Mouse (Mus musculus) adrenal gland, adult 10 weeks (tissue): Measurements from ENCODE around the gene Wnk2. TPM values are rescaled to one million over a fixed set of nuclear protein-coding genes. Genes with fewer than 3 reads are reported as not detected.

Experiments used
- polyA plus RNA-seq: library from polyadenylated mRNA; stranded (reverse); fragments of 350-450 nt; fragmentation: Illumina TruSeq; extraction: RNeasy Lipid Tissue Mini Kit (QIAGEN cat#74804); gene quantifications from one replicate; pipeline ENCODE4 v1.2.3, GENCODE M21; 2014; ENCODE audit warnings: low read depth, low replicate concordance

Gene Wnk2
- 0.12 TPM for polyA plus RNA-seq

GRCm38 (mm10) chr13:49147858-49148226 lies at the start of gene Wnk2:
TSS of gene Wnk2 (minus strand) at chr13:49148014.

DNA sequence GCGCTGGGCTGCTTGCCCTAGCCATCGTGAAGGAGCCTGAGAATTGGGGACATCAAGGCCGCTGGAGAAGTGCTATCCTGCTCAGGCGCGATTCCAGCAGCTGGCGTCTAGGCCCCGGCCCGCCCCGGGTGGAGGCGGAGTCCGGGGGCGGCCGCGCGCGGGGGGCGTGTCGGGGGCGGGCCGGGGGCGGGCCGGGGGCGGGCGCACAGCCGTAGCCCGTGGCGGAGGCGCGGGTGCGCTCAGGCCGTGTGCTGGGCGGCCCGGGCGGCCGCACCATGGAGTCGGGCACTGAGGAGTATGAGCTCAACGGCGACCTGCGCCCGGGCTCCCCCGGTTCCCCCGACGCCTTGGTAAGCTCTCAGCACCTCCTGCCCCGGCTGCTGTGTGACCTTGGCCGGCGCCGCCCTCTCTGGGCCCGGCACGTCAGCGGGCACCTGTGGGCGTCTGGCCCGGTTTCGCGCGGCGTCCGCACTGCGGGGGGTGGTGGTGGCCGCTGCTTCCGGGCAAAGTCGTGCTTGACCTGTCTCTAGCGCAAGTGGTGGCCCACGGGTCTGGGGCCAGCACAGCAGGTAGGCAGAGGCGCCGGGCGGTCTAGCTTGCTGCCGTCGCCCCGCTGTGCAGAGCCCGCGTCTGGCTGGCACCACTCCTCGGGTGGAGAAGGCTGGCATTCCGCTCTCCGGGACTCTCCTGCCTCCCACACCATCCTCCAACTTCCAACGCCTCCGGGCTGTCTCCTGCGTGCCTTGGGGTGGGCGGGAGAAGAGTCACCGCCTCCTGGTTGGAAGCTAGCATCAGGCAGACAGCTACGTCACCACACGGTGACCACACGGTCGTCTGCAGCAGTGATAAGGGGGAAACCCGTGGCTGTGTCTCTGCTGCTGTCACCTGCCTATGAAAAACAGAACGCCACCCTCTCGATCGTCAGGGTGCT lies 39.7 kb upstream of the Wnk2 start, which contains the start of gene Ninj1:
TSS of gene Ninj1 (plus strand) at position 198 of the 931 bp plus-strand sequence.

Other genes with a start within 250 kb of the Wnk2 start
- gene Fam120a, start 180.0 kb downstream of the Wnk2 start, polyA plus RNA-seq = 274 TPM
- gene Ninj1, start 39.5 kb upstream of the Wnk2 start, polyA plus RNA-seq = not detected
- not detected for gene Card19, start 68.0 kb upstream of the Wnk2 start, polyA plus RNA-seq
- gene Susd3, start 100.7 kb upstream of the Wnk2 start, polyA plus RNA-seq = not detected
- gene Fgd3, start 172.3 kb upstream of the Wnk2 start, polyA plus RNA-seq = 3.7 TPM
- gene Bicd2, start 193.6 kb upstream of the Wnk2 start, polyA plus RNA-seq = 46.0 TPM